Mouse (Mus musculus): ENCODE measurements around the gene Cstf2. TPM values are rescaled to one million over a fixed set of nuclear protein-coding genes. Genes with fewer than 3 reads are reported as not detected.

The Cstf2 gene
- total and polyA plus RNA-seq, 3 experiments: 47.2 to 89.8 (median 67.9) TPM

GRCm38 (mm10) chrX:134048994-134049393 is 10.0 kb upstream of the Cstf2 start:
- no peak for DNase-seq (ENCODE audit: extremely low read depth)
- Histone ChIP-seq H3K27me3 (replicated peaks) (no peaks in the 10 kb centered on the region), H3K9me3 (replicated peaks; ENCODE audit: low read length) (no peaks in the 10 kb centered on the region), H3K4me3 (replicated peaks in 1 of 3; ENCODE audit: low read depth in 2 of 3, low read length in 2 of 3, poor library complexity in 1 of 3) (no peak overlapping the region), H3K36me3 (replicated peaks in 1 of 2; ENCODE audit: control insufficient read depth in 1 of 2, insufficient read depth in 1 of 2, low read length in 1 of 2) (no peaks in the 10 kb centered on the region), H3K4me1 (ENCODE audit: control insufficient read depth in 1 of 2, insufficient read depth in 2 of 2) (0 out of 4 replicates have a peak, but pooled peaks cover 0 to 3% of the 10 kb centered on the region in 2 experiments), H3K4me2 (ENCODE audit: insufficient read depth, low read depth, poor library complexity, severe bottlenecking) (no peak overlapping the region), H3K9ac (ENCODE audit: insufficient read depth, low read depth) (no peak overlapping the region), H3K79me2 (replicated peaks; ENCODE audit: control insufficient read depth, extremely low read depth, insufficient read depth, poor library complexity, severe bottlenecking) (no peaks in the 10 kb centered on the region), H3K27ac (ENCODE audit: insufficient read depth, low read depth) (no peak overlapping the region)
- TF ChIP-seq CTCF (conservative IDR thresholded peaks at IDR 0.05 in 1 of 2, IDR thresholded peaks at IDR 0.05 in 1 of 2; ENCODE audit: low read depth in 2 of 2, low read length in 2 of 2): peak in 1 of 2 experiments; percentile 40; a peak in 2 of 4 replicates
- TF ChIP-seq MAZ (IDR thresholded peaks at IDR 0.05; ENCODE audit: low read depth, low read length): no peak
- no peak for TF ChIP-seq JUND (conservative IDR thresholded peaks at IDR 0.05; ENCODE audit: low read depth, low read length)
- TF ChIP-seq NRF1 (IDR thresholded peaks at IDR 0.05; ENCODE audit: low read depth, low read length): no peak
- no peak for TF ChIP-seq SIN3A (IDR thresholded peaks at IDR 0.05; ENCODE audit: low read length)
- peak; percentile 17; the same call in 1 of the 2 replicates for TF ChIP-seq SMC3 (IDR thresholded peaks at IDR 0.05; ENCODE audit: low read depth, low read length)
- TF ChIP-seq ZC3H11A (IDR thresholded peaks at IDR 0.05; ENCODE audit: low read depth, low read length): no peak
- no peak for TF ChIP-seq BHLHE40 (IDR thresholded peaks at IDR 0.05; ENCODE audit: low read depth, low read length)
- no peak for TF ChIP-seq ZMIZ1 (IDR thresholded peaks at IDR 0.05; ENCODE audit: low read depth, low read length)
- no peak for TF ChIP-seq POLR2A (IDR thresholded peaks at IDR 0.05; ENCODE audit: low read depth, low read length)
- no peak for TF ChIP-seq CHD2 (IDR thresholded peaks at IDR 0.05; ENCODE audit: low read length)
- TF ChIP-seq HCFC1 (IDR thresholded peaks at IDR 0.05; ENCODE audit: low read depth, low read length): no peak
- TF ChIP-seq MAX (IDR thresholded peaks at IDR 0.05; ENCODE audit: low read length): no peak
- TF ChIP-seq MYC (IDR thresholded peaks at IDR 0.05; ENCODE audit: low read depth, low read length): no peak
- TF ChIP-seq NELFE (IDR thresholded peaks at IDR 0.05; ENCODE audit: low read depth, low read length): no peak
- no peak for TF ChIP-seq ETS1 (conservative IDR thresholded peaks at IDR 0.05; ENCODE audit: low read depth, low read length)
- TF ChIP-seq GABPA (IDR thresholded peaks at IDR 0.05; ENCODE audit: insufficient replicate concordance, low read depth, low read length): no peak
- TF ChIP-seq MAFK (IDR thresholded peaks at IDR 0.05; ENCODE audit: insufficient replicate concordance, low read length): no peak
- TF ChIP-seq PAX5 (IDR thresholded peaks at IDR 0.05; ENCODE audit: low read length): no peak
- no peak for TF ChIP-seq TBP (conservative IDR thresholded peaks at IDR 0.05; ENCODE audit: low read depth, low read length)
- no peak for TF ChIP-seq CHD1 (IDR thresholded peaks at IDR 0.05; ENCODE audit: low read depth, low read length)
- no peak for TF ChIP-seq USF1 (IDR thresholded peaks at IDR 0.05; ENCODE audit: low read depth, low read length)
- TF ChIP-seq E2F4 (IDR thresholded peaks at IDR 0.05; ENCODE audit: insufficient replicate concordance, low read depth, low read length): no peak
- peak; percentile 22; the same call in 1 of the 2 replicates for TF ChIP-seq RAD21 (IDR thresholded peaks at IDR 0.05; ENCODE audit: low read depth, low read length)
- in situ Hi-C loops (cut with MboI; ENCODE audit: low pct_ligation_motif_present, low pct_unique_long_range_greater_than_20kb, low sequenced_read_pairs) (no loop called here), dilution Hi-C loops (cut with MboI; ENCODE audit: extremely low pct_ligation_motif_present, extremely low pct_unique_long_range_greater_than_20kb, low sequenced_read_pairs) (no loop called here)
